Mouse (Mus musculus) common myeloid progenitor, adult 5-6 weeks (primary cell): Measurements from ENCODE around the gene Gm49322. TPM values are rescaled to one million over a fixed set of nuclear protein-coding genes. Genes with fewer than 3 reads are reported as not detected.

Experiments used
- ATAC-seq: replicated peaks from 2 replicates; pipeline ENCODE4 v1.8.0; 2016; ENCODE audit warnings: low read depth, mild to moderate bottlenecking, moderate TSS enrichment, inconsistent platforms; ENCODE audit not compliant: poor library complexity, severe bottlenecking
- total RNA-seq: library from RNA; stranded (forward); fragments of 200-1000, 187-1606 nt; gene quantifications from 2 replicates; pipeline ENCODE4 v1.2.3, GENCODE M21; 2017

Gene Gm49322
- total RNA-seq, 1 experiment from 2014 or later = 0.27 TPM

DNA sequence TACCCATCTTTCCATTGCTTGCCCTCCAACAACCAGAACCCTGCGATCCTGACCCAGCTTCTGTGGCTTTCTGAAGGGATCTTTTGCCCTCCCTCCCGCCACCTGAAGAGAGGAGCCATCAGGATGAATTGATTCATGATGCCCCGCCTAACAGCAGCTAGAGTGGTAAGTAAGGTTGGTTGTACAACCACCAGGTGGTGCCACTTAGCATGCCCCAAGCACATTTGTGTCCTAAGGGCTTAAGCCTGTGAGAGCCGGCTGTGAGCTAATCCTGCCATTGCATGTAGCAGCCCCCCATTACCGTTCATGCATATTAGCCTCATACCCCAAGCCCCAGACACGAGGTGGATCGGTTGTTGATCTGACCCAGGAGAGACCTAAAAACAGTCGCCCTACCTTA is 26.9 kb upstream of the Gm49322 start:
- peak; percentile 50 for ATAC-seq

DNA sequence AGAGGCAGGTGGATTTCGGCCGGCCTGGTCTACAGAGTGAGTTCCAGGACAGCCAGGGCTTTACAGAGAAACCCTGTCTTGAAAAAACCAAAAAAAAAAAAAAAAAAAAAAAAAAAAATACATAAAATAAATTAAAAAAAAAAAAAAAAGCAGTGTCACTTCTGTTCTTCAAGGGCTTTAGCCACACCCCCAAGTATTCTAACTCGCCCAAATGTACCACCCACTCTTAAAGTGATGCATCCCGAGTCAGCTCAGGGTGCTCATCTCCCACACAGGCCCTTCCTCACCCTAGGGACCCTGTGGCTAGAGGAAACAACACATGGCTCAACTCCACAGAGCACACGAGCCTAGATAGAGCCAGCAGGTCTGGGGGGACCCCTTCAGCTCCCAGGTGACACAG is 22.8 kb upstream of the Gm49322 start:
- ATAC-seq = no peak

DNA sequence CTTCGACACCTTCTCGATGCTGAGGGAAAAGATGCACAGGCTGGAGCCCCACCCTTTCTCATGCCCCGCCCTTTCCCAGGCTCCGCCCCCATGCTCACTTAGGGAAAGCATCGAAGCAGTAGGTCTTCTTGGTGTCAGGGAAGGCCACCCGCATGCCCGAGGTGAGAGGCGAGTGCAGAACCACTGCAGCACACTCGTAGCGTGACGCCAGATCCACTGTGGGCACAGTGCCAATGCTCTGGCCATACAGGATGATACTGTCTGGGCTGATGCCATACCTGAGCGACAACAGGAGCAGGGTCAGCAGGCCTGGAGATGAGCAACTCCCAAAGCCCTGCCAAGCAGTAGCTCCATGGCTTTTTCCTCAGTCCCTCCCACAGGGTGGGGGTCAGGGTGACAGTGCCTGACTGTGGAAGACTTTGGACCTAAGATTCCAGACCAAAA is 21.8 kb upstream of the Gm49322 start:
- ATAC-seq = no peak

DNA sequence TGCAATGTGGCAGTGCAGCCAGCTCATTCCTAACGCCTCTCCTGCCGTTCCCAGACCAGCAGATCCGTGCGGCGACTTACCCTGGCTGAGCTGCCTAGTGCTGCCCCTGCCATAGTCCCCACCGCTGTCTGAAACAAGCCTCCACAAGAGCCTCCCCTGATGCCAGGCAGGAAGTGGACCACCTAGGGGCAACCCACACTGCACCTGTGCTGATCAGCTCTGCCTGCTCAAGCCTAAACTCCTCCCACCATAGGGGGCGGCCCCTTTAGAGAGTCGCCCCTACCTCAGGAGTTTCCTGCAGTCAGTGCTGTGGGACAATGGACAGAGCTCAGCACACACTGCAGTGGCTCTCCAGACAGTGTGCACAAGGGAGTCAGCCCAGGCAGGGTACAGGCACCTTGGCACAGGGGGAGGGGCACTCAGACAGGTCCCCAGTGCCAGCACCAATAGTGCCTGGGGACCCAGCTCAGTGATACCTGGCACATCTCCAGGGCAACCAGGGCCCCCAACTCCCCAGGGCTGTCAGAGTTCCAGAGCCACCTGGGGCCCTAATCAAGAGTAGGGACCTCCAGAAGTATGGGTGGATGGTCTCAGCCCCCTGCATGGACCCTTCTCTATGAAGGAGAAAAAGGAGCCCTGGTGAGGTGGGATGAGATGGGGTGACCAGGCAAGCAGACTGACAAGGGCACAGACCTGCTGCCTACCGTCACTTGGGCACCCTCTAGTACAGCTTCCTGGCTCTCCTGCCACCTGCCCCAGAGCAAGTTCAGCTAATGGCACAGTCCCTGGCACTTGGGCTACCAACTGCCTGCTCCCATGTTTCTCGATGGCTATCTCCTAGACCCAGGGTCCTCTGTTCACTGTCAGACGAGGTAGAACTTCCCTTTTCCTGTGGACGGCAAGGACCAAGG is 20.9 kb upstream of the Gm49322 start:
- no peak for ATAC-seq

DNA sequence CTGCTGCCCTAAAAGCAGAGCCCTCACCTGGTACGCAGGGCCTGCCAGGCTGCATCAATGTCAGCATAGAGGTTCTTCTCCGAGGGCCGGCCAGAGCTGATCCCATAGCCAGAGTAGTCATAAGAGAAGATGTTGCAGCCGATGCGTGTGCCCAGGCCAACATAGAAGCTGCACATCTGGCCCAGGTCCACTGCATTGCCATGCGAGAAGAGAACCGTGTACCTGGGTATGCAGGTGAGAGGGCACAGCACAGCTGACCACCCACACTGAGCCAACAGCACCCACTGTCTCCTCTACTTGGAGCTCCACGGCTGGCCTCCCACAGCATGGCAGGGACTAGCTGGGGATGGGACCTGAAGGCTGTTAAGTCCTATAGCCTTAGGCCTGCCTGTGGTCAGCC is 20.2 kb upstream of the Gm49322 start:
- no peak for ATAC-seq

DNA sequence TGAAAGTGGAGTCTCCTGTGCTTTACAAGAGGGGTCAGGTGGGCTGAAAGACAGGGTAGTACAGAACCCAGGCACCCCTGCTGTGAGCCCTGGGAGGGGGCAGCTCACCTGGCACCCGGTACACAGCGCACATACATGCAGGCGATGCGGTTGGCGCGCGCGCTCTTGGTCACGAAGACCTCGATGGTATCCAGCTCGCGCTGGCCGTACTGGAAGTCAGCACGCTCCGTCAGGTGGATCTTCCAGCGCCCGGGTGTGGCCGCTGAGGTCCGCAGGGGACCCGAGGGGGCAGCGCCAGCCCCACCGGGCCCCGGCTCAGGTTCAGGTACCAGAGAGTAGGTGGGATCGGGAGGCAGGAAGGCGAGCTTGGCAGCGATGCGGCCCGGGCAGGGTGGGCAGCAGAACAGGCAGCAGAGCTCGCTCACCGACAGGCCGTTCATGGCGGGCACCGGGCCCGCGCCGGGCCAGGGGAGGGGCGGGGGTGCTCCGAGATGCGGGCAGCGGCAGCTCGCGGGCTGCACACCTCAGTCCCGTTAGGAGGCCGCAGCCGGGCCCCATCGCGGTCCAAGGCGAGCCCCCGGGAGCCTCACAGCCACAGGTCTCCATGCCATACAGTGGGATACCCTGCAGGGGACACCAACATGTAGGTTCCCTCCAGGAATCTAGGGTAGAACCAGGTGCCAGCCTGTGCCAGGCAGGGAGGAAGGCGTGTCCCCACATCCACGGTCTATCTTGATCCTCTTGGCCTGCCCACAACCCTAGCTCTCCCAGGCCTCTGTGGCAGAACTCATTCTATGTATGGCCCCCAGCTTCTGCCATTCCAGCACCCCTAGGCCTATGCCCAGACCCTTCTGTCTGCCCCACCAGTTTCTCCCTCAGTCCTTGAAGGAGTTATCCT is 19.2 kb upstream of the Gm49322 start:
- no peak for ATAC-seq

DNA sequence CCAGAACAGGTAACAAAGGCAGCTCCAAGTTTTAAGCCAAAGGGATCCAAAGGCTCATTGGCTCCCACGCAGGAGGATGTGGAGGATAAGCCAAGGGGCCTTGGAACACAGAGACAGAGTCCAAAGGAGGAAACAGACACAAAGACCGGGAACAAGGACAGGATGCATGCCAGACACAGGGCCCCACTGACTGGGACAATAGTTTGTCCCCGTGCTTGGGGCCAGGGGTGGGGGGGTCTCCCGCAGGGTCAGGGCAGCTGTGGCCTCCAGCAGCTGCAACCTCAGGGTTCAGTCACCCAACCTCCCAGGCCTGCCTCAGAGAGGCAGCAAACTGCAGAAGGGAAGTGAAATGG is 18.5 kb upstream of the Gm49322 start:
- no peak for ATAC-seq

DNA sequence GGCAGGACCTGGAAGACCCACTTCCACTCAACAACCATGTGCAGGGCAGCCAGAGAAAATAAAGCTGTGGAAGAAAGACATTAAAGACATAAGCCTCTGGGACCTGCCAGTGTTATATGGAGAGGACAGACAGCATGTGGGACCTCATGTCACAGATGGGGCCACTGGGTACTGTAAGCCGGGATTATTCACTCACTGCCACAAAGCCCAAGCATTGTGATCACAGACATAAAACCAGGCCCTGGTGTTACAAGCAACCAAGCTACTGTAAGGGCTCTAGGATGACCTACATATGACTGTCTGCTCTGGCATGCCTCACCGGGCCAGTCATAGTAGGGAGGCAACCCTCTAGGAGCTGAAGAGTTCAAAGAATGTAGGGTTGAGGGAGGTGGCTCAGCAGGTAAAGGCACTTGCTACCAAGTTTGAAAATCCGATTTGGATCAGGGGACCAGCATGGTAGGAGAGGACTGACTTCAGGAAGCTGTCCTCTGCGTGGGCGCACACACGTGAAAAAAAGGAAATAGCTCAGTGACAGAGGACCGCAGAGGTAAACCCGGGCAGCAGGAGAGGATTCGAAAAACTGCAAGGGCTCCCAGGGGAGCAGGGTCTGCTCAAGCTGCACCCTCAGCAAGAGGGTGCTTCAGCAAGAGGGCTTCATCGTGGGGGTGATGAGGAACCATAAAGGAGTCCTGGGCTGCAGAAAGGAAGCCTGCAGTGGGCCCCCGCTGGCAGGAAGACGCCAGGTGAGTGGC is 16.5 kb upstream of the Gm49322 start:
- no peak for ATAC-seq

DNA sequence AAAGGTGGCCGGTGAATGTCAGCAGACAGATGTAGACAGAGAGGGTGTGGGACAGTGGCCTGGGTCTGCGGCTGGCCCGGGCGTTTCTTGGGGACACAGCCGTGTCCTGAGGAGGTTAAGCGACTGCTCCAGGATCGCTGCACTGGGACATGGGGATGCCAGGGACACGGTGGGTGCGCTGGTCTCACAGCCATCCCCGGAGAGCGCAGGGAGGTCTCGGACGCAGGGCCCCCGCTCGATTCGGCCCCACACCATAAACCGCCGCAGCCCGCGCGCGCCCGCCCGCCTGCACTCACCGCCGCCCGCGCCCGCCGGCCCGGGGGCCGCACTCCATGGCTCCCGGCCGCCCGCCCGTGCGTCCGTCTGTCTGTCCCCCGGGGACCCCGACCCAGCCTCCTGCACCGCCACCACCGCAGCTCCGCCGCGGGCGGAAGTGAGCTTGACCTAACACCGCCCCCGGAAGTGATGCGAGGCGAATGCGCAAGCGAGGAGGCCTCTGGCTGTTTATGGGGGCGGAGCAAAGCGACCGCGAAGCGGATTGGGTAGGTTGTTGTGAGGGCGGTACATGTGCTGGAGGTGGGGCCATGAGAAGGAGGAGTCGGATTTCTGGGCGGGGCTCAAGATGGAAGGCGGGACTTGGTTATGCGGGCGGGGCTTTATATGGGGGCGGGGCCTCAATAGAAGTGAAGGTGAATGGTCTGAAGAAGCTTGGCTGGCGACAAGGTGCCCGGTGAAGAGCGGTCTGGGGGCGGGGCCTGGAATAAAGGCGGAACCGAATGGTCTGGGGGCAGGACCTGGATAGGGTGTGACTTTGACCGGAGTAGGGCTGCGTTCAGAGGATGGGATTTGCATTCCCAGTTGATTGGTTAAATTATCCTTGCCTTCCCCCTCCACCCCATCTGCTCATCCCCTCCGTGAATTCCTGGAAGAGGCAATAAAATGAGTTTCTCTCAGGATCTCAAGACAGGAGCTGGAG is 15.7 kb upstream of the Gm49322 start, which contains the start of gene Abhd17a:
Gene Abhd17a, minus strand, starts transcription at position 463 of the 976 bp plus-strand sequence.
- ATAC-seq = peak; percentile 95

DNA sequence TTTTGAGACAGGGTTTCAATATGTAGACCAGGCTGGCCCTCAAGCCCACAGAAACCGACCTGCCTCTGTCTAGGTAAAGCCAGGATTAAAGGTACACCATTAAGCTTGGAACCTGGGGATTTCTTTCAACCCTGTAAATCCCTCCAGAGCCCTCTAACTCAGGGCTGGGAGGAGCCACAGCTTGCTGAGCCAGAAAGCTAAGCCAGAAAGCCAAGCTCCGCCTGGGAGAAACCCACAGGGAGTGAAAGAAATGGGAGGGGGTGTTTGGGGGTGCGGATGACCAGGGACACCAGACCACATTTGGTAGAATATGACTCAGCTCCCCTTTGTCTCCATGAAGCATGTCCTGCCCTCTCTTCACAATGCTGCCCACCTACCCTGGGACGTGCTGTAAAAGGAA is 9.5 kb upstream of the Gm49322 start:
- ATAC-seq = no peak

DNA sequence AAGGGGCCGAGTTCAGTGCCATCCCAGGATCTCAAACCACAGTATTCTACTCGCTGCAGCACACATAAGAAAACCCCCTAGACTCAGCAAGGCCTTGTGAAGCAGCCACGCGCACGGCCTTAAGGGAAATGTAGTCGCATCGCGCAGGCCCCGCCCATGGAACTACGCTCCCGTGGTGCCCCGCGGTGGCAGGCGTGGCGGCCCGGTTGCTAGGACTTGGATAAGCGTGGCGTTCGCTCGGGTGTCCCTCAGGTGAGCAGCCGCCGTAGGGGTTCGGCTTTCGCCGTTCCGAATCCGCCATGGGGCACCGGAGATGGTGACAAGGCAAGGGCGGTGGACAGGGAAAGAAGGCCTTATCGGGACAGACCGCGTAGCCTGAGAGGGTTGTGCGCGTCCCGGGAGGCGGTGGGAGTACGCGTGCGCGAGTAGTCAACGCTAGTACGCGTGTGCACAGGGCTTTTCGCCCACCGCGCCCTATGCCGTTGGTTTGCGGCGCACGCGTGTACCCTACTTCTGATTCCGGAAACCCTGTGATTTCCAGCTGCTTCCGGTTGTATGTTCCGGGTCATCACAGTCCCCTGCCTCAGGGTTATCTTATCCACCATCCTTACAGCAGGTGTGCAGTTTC is 3.0 kb upstream of the Gm49322 start, which contains the start of the genes Scamp4 and Adat3:
Gene Scamp4, plus strand, starts transcription at position 175 of the 628 bp plus-strand sequence.
Gene Adat3, plus strand, starts transcription at position 183 of the 628 bp plus-strand sequence.
- ATAC-seq = peak; percentile 94

DNA sequence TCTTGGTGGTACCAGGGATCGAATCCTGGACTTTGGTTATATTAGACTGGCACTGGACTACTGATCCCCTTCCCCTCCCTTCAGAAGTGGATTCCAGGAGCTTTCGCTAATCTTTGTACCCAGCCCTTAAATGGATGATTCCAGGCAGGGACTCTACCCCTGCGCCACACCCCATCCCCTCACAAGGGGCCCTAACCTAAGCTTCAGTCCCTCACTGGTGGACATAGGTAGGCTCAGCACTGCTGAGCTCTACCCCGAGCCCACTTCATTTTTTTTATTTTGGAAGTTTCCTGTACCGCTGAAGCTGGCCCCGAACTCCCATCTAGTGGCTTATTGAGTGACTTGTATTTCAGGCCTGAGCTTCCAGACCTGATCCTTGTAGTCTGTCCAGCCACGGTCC is 2.5 kb upstream of the Gm49322 start:
- ATAC-seq = no peak

DNA sequence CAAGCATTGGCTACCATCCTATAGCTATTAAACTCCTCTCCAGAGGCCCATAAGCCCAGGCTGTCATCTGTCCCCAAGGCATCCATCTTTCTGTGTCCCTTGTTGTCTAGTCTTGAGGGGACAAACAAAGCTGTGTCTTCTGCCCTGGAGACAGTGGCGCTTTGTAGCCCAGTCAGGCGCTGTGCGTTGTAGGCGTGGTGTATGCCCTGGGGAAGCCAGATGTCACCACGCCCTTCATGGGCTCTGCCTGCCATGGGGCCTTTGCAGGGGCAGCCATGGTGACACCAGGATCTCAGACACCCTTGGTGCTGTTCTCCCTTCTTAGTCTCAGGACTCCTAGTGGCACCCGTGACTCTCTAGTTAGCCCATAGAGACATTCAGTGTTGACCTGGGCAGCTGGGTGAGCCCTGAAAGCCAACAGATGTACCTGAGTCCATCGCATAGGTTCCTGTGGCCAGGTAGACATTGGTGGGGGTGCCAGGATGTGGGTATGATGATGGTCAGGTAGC is 1.8 kb upstream of the Gm49322 start:
- ATAC-seq = no peak

DNA sequence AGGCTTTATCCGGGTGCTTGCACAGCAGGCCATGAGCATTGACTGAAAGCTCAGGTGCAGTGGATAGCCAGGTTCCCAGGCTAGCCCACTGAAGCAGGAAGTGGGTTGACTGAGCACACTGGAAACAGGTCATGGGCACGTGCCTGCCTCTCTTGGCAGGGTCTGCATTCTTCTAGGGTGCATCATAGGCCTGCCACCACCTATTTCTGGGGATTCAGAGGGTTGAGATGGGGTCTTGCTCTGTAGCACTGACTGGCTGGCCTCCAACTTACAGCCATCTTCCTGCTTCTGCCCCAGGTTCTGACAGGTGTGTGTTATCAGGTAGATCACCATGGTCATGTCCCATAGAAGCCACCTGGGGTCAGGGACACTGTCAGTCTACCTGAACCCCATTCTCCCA is 833 bp upstream of the Gm49322 start:
- no peak for ATAC-seq

DNA sequence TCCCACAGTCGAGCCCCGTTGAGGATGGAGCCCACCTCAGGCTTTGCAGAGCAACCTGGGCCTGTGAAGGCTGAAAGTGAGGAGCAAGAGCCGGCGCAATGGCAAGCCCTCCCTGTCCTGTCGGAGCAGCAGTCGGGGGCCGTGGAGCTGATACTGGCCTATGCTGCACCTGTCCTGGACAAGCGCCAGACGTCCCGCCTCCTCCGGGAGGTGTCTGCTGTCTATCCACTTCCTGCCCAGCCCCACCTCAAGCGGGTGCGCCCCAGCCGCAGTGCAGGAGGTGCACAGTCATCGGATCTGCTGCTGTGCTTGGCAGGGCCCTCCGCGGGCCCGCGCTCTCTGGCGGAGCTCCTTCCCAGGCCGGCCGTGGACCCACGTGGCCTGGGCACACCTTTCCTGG is 485 bp downstream of the Gm49322 start:
- no peak for ATAC-seq

DNA sequence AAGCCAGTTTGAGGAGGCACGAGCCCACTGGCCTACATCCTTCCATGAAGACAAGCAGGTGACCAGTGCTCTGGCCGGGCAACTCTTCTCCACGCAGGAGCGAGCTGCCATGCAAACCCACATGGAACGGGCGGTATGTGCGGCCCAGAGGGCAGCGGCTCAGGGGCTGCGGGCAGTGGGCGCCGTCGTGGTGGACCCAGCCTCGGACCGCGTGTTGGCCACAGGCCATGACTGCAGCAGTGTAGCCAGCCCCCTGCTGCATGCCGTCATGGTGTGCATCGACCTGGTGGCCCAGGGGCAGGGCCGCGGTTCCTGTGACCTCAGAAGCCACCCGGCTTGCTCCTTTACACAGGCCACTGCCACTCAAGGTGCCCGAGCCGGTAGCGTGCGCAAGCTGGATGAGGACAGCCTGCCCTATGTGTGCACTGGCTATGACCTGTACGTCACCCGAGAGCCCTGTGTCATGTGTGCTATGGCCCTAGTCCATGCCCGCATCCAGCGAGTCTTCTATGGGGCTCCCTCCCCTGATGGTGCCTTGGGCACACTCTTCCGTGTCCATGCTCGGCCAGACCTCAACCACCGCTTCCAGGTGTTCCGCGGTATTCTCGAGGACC is 1.0 kb downstream of the Gm49322 start:
- ATAC-seq = no peak

DNA sequence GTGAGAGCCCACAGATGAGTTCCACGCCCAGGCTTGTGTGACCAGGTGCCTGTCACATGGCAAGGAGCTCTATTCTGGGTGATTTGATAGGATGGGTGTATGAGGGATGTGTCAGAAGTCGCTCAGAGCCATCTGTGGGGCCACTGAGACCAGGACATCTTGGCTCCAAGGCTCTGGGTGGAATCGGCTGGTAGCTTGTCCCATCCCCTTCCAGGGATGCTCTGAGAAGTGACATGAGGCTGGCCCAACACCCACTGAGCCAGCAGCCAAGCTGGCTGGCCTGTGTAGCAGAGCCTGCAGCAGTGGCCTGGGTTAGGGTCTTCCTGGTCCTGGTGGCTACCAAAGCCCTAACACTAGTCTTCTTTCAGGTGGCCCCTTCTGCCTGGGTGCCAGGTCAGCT is 2.6 kb downstream of the Gm49322 start:
- no peak for ATAC-seq
